Mouse (Mus musculus): Measurements from ENCODE around the gene Psmb4. TPM values are rescaled to one million over a fixed set of nuclear protein-coding genes. Genes with fewer than 3 reads are reported as not detected.

Psmb4 gene
- polyA plus RNA-seq (2021; fragmentation: Nextera tagmentation): 171 and 200 TPM in 2 replicates
- long read RNA-seq, experiment 1, transcript Psmb4-201 (7 exons, 1,183 nt): major isoform, 81 of 86 reads
- long read RNA-seq, experiment 1, partial matches to known transcripts: 3 of 86 reads
- long read RNA-seq, experiment 1, other reads (novel, unspliced or antisense): 2 of 86 reads
- long read RNA-seq, experiment 2, transcript Psmb4-201 (7 exons, 1,183 nt): major isoform, 137 of 169 reads
- long read RNA-seq, experiment 2, partial matches to known transcripts: 30 of 169 reads
- long read RNA-seq, experiment 2, other reads (novel, unspliced or antisense): 2 of 169 reads

GRCm38 (mm10) chr3:94886316-94887224 lies at the start of gene Psmb4:
Psmb4 (minus strand) TSS chr3:94886961.

GRCm38 (mm10) chr3:94932809-94933564 lies 46.2 kb upstream of the Psmb4 start, which contains the start of gene Selenbp1:
Selenbp1 (plus strand) TSS chr3:94933056.

DNA sequence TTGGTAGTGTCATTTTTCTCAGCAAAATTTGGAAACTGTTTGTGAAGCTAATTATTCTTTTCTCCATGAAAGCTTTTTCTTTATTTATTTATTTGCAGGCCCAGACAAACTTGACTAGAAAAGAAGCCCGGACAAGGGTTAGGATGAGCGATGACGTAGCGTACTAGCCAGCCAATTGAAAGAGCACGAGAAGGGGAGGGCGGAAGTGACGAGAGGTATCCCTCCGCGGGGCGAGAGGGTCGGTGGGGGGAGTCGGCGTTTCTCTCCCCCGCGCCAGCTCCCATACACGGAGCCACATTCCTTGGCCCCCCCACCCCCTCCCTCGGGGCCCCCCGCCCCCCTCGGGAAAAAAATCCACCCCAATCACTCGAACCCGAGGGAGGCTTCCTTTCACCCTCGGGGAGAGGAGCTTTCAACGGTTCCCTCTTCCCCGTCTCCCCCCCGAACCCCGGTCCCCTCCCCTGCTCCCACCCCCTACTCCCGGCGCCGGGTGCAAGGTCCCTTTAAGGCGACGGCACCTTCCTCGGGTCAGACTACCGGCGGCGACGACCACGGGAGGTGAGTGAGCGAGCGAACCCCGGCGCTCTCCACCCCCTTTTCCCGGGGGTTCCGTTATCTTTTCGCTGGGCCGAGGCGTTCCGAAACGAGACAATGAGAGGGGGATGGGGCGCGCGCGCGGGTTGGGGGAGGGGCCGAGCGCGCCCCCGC lies 49.4 kb downstream of the Psmb4 start, which contains the start of gene Pogz:
Pogz (plus strand) TSS at position 385 of the 708 bp plus-strand sequence.

Other genes starting within 250 kb of the Psmb4 start
- not detected in 2 replicates for gene Gm10972, start 243.8 kb downstream of the Psmb4 start, polyA plus RNA-seq (2021; fragmentation: Nextera tagmentation)
- 0.64 and 1.0 TPM in 2 replicates for gene Tuft1, start 228.1 kb downstream of the Psmb4 start, polyA plus RNA-seq (2021; fragmentation: Nextera tagmentation)
- not detected in 2 replicates for gene Selenbp2, start 193.4 kb downstream of the Psmb4 start, polyA plus RNA-seq (2021; fragmentation: Nextera tagmentation)
- gene Cgn, start 100.5 kb downstream of the Psmb4 start, polyA plus RNA-seq (2021; fragmentation: Nextera tagmentation): 1.1 and 1.3 TPM in 2 replicates
- gene Pogz, start 49.4 kb downstream of the Psmb4 start, polyA plus RNA-seq (2021; fragmentation: Nextera tagmentation): 4.5 and 6.3 TPM in 2 replicates
- gene Selenbp1, start 46.1 kb upstream of the Psmb4 start, polyA plus RNA-seq (2021; fragmentation: Nextera tagmentation): 28.8 and 31.0 TPM in 2 replicates
- 1.3 and 3.1 TPM in 2 replicates for gene Rfx5, start 67.1 kb upstream of the Psmb4 start, polyA plus RNA-seq (2021; fragmentation: Nextera tagmentation)
- 9.5 and 10.9 TPM in 2 replicates for gene Pi4kb, start 87.8 kb upstream of the Psmb4 start, polyA plus RNA-seq (2021; fragmentation: Nextera tagmentation)
- gene Zfp687, start 128.5 kb upstream of the Psmb4 start, polyA plus RNA-seq (2021; fragmentation: Nextera tagmentation): 4.1 and 7.6 TPM in 2 replicates
- gene Psmd4, start 155.7 kb upstream of the Psmb4 start, polyA plus RNA-seq (2021; fragmentation: Nextera tagmentation): 194 and 247 TPM in 2 replicates
- 7.9 and 12.4 TPM in 2 replicates for gene Pip5k1a, start 220.0 kb upstream of the Psmb4 start, polyA plus RNA-seq (2021; fragmentation: Nextera tagmentation)
- 42.8 and 51.5 TPM in 2 replicates for gene Vps72, start 224.1 kb upstream of the Psmb4 start, polyA plus RNA-seq (2021; fragmentation: Nextera tagmentation)
- gene Tmod4, start 237.5 kb upstream of the Psmb4 start, polyA plus RNA-seq (2021; fragmentation: Nextera tagmentation): 0.14 and 0.18 TPM in 2 replicates
- 63.0 and 67.8 TPM in 2 replicates for gene Scnm1, start 247.1 kb upstream of the Psmb4 start, polyA plus RNA-seq (2021; fragmentation: Nextera tagmentation)
- 11.0 and 11.8 TPM in 2 replicates for gene Lysmd1, start 247.1 kb upstream of the Psmb4 start, polyA plus RNA-seq (2021; fragmentation: Nextera tagmentation)

All from left cerebral cortex, adult 6 months (tissue).